Mouse (Mus musculus) kidney, postnatal 0 days (tissue): ENCODE results near the gene Pcdh15. TPM values are rescaled to one million over a fixed set of nuclear protein-coding genes. Genes with fewer than 3 reads are reported as not detected.

Experiments used
- ATAC-seq: fragments of 200-750 bp; cut with Nextera tagmentation; replicated peaks from 2 replicates; pipeline ENCODE4 v1.8.0; 2017; ENCODE audit warnings: low read depth, moderate number of reproducible peaks, moderate TSS enrichment, moderate library complexity; ENCODE audit not compliant: low FRiP score
- DNase-seq: peaks from one replicate; pipeline ENCODE4 v3.0.0-alpha.2; 2016; ENCODE audit warnings: low spot score
- H3K27ac ChIP-seq: fragments of 300-500 bp; sonication (generic); 2 replicates; pipeline ENCODE4 v1.5.1; 2014; ENCODE audit warnings: mild to moderate bottlenecking
- H3K27me3 ChIP-seq: fragments of 300-500 bp; sonication (generic); 2 replicates; pipeline ENCODE4 v1.6.1; 2014; ENCODE audit warnings: low read length, mixed read lengths; ENCODE audit not compliant: insufficient read depth
- H3K36me3 ChIP-seq: fragments of 300-500 bp; sonication (generic); 2 replicates; pipeline ENCODE4 v1.6.1; 2014; ENCODE audit warnings: low read length, mixed read lengths; ENCODE audit not compliant: insufficient read depth
- H3K4me1 ChIP-seq: fragments of 300-500 bp; sonication (generic); replicated peaks from 2 replicates; pipeline ENCODE4 v1.6.1; 2014; ENCODE audit warnings: antibody characterized with exemption, low read length, mixed read lengths; ENCODE audit not compliant: insufficient read depth
- H3K4me2 ChIP-seq: fragments of 300-500 bp; sonication (generic); 2 replicates; pipeline ENCODE4 v1.6.1; 2014; ENCODE audit warnings: mild to moderate bottlenecking, low read length, moderate library complexity, mixed read lengths
- H3K4me3 ChIP-seq: fragments of 300-500 bp; sonication (generic); replicated peaks from 2 replicates; pipeline ENCODE4 v1.5.1; 2014; ENCODE audit warnings: low read depth, low read length
- H3K9ac ChIP-seq: fragments of 300-500 bp; sonication (generic); 2 replicates; pipeline ENCODE4 v1.6.1; 2014; ENCODE audit warnings: low read depth, low read length
- H3K9me3 ChIP-seq: fragments of 300-500 bp; sonication (generic); replicated peaks from 2 replicates; pipeline ENCODE4 v1.6.1; 2016; ENCODE audit warnings: low read length, inconsistent platforms, mixed read lengths
- CTCF ChIP-seq: IDR thresholded peaks from 2 replicates; pipeline ENCODE4 v1.5.1; 2016; ENCODE audit warnings: antibody characterized with exemption, low read depth, mild to moderate bottlenecking, moderate library complexity
- WGBS: fragments of 180-500 bp; shearing (Covaris S2); extraction: QIAGEN DNeasy Blood & Tissue Kit; methylation state at CpG from one replicate; pipeline ENCODE4 v1.1.7; 2014; 5-methylcytosine and 5-hydroxymethylcytosine counted together
- polyA plus RNA-seq: library from polyadenylated mRNA; unstranded; fragments of >200 nt; fragmentation: Nextera tagmentation; extraction: Ambion mirVana; gene quantifications from 2 replicates; pipeline ENCODE4 v1.2.1, GENCODE M21; 2015

Gene Pcdh15
- polyA plus RNA-seq, 1 experiment from 2014 or later = 0.33 TPM

GRCm38 (mm10) chr10:74053059-74053458 lies 953.9 kb downstream of the Pcdh15 start:
- Histone ChIP-seq H3K27me3 (no peaks in the 10 kb centered on the region), H3K4me1 (no peaks in the 10 kb centered on the region), H3K4me2 (no peak overlapping the region), H3K4me3 (no peak overlapping the region), H3K36me3 (no peaks in the 10 kb centered on the region), H3K9me3 (no peaks in the 10 kb centered on the region), H3K27ac (no peak overlapping the region), H3K9ac (no peak overlapping the region)
- whole genome bisulfite sequencing = 53% methylated on average over 9 of the region's 9 CpGs
- DNase-seq (no peak), ATAC-seq (no peak)
- no peak for TF ChIP-seq CTCF

GRCm38 (mm10) chr10:74086653-74087052 lies 987.5 kb downstream of the Pcdh15 start:
- Histone ChIP-seq H3K9me3 (no peaks in the 10 kb centered on the region), H3K27me3 (no peaks in the 10 kb centered on the region), H3K27ac (no peak overlapping the region), H3K4me2 (no peak overlapping the region), H3K4me3 (no peak overlapping the region), H3K9ac (no peak overlapping the region), H3K4me1 (no peaks in the 10 kb centered on the region), H3K36me3 (no peaks in the 10 kb centered on the region)
- ATAC-seq (no peak), DNase-seq (no peak)
- 88% methylated on average over 4 of the region's 4 CpGs for WGBS
- no peak for TF ChIP-seq CTCF

- no peak overlapping the region for H3K27ac ChIP-seq
Measured at GRCm38 (mm10) chr10:74098296-74098695, 999.2 kb downstream of the Pcdh15 start.

GRCm38 (mm10) chr10:74114107-74114506 lies 1015.0 kb downstream of the Pcdh15 start:
- no peak for DNase-seq
- Histone ChIP-seq H3K27ac (no peak overlapping the region), H3K36me3 (no peaks in the 10 kb centered on the region), H3K4me3 (no peak overlapping the region), H3K4me2 (no peak overlapping the region), H3K9ac (no peak overlapping the region), H3K9me3 (no peaks in the 10 kb centered on the region), H3K4me1 (no peaks in the 10 kb centered on the region), H3K27me3 (no peaks in the 10 kb centered on the region)
- 74% methylated on average over 1 of the region's 1 CpGs for WGBS
- no peak for TF ChIP-seq CTCF
- no peak for ATAC-seq

More at GRCm38 (mm10) chr10:74098296-74098695, 999.2 kb downstream of the Pcdh15 start:
- no peaks in the 10 kb centered on the region for H3K9me3 ChIP-seq
- H3K4me2 ChIP-seq = no peak overlapping the region
- DNase-seq (no peak), ATAC-seq (no peak)
- no peaks in the 10 kb centered on the region for H3K36me3 ChIP-seq
- H3K4me1 ChIP-seq = no peaks in the 10 kb centered on the region
- WGBS = 90% methylated on average over 1 of the region's 1 CpGs
- no peaks in the 10 kb centered on the region for H3K27me3 ChIP-seq
- no peak overlapping the region for H3K9ac ChIP-seq
- no peak overlapping the region for H3K4me3 ChIP-seq
- no peak for TF ChIP-seq CTCF

- H3K9ac ChIP-seq = no peak overlapping the region
- no peaks in the 10 kb centered on the region for H3K4me1 ChIP-seq
- 46% methylated on average over 1 of the region's 1 CpGs for WGBS
- H3K4me2 ChIP-seq = no peak overlapping the region
- no peak overlapping the region for H3K4me3 ChIP-seq
- no peaks in the 10 kb centered on the region for H3K9me3 ChIP-seq
- H3K36me3 ChIP-seq = no peaks in the 10 kb centered on the region
- H3K27ac ChIP-seq = no peak overlapping the region
- no peak for DNase-seq
- TF ChIP-seq CTCF = no peak
- no peak for ATAC-seq
- H3K27me3 ChIP-seq = no peaks in the 10 kb centered on the region
Measured at GRCm38 (mm10) chr10:74116817-74117216, 1017.7 kb downstream of the Pcdh15 start.

- ATAC-seq = no peak
- Histone ChIP-seq H3K9me3 (no peaks in the 10 kb centered on the region), H3K4me1 (no peaks in the 10 kb centered on the region), H3K27me3 (no peaks in the 10 kb centered on the region), H3K4me3 (no peak overlapping the region), H3K4me2 (no peak overlapping the region), H3K9ac (no peak overlapping the region), H3K36me3 (no peaks in the 10 kb centered on the region), H3K27ac (no peak overlapping the region)
- no peak for DNase-seq
- WGBS = 93% methylated on average over 4 of the region's 4 CpGs
- TF ChIP-seq CTCF = no peak
Measured at GRCm38 (mm10) chr10:74123421-74123820, 1024.3 kb downstream of the Pcdh15 start.

- no peak overlapping the region for H3K27ac ChIP-seq
- ATAC-seq (no peak), DNase-seq (no peak)
- H3K9ac ChIP-seq = no peak overlapping the region
- WGBS = 85% methylated on average over 3 of the region's 3 CpGs
- no peaks in the 10 kb centered on the region for H3K36me3 ChIP-seq
- H3K27me3 ChIP-seq = no peaks in the 10 kb centered on the region
- no peaks in the 10 kb centered on the region for H3K4me1 ChIP-seq
- no peak overlapping the region for H3K4me2 ChIP-seq
- H3K9me3 ChIP-seq = no peaks in the 10 kb centered on the region
- TF ChIP-seq CTCF = no peak
- H3K4me3 ChIP-seq = no peak overlapping the region
Measured at GRCm38 (mm10) chr10:74129192-74129591, 1030.0 kb downstream of the Pcdh15 start.
